Mouse (Mus musculus): ENCODE results near the gene Gm21454.
"Not testable (repeated sequence)": the region's sequence is repeated elsewhere in the genome, so short reads cannot be mapped to it uniquely, and the experiment has no call there.

Gm21454 gene

DNA sequence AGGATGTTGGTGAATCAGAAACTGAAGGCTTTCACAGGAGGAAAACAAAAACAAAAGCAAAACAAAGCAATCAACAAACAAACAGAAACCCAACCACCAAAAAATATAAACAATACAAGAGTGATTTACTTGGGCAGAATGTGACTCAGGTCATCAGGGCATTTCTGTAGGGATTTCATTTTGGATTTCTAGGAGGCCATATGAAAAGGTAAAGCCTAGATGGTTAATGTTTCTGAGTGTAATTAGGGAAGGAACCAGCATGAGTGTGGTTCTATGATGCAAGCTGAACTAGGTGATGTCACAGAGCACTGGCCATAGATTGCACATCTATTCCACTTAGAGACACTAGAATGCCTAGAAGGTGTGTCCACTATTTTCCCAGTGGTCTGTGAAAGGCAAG is at the start of gene Gm21454, which contains the start of gene Gm21440:
Gene Gm21454, plus strand, starts transcription at position 352 of the 400 bp plus-strand sequence.
Gene Gm21440, plus strand, starts transcription at position 301 of the 400 bp plus-strand sequence.
- not testable (repeated sequence) for DNase-seq (ENCODE audit: low read depth, low spot score)

DNA sequence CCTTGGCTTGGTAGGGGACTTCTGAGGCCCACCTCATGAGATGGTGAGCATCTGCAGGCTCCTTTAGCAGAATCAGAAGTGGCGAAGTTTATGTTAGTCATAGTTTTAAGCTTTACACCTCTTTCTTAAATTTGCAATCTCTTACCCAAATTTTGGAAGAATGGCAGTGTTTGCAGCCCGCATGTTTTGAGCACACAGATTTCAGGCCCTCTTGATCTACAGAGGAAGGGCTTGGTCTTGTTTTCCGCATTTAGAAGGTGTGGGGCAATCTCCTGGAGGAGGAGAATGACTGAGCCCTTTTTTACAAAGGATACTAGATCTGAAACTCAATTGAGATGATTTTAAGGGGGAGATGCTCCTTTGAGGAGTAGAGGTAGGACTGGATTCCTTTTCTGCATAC is 28.4 kb upstream of the Gm21454 start, which contains the start of gene Gm21828:
Gene Gm21828, minus strand, starts transcription at position 101 of the 400 bp plus-strand sequence.
- DNase-seq (ENCODE audit: low read depth, low spot score): not testable (repeated sequence)

DNA sequence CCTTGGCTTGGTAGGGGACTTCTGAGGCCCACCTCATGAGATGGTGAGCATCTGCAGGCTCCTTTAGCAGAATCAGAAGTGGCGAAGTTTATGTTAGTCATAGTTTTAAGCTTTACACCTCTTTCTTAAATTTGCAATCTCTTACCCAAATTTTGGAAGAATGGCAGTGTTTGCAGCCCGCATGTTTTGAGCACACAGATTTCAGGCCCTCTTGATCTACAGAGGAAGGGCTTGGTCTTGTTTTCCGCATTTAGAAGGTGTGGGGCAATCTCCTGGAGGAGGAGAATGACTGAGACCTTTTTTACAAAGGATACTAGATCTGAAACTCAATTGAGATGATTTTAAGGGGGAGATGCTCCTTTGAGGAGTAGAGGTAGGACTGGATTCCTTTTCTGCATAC is 96.7 kb downstream of the Gm21454 start, which contains the start of gene Gm21725:
Gene Gm21725, minus strand, starts transcription at position 101 of the 400 bp plus-strand sequence.
- DNase-seq (ENCODE audit: low read depth, low spot score): not testable (repeated sequence)

Measured in mesoderm, embryonic 11.5 days (tissue).